Mouse (Mus musculus) thymus, adult 2 months (tissue): Measurements from ENCODE around the gene Ccl22.

Experiments used
- CTCF ChIP-seq: fragments of 200-500 bp; IDR thresholded peaks from 2 replicates; pipeline ENCODE4 v1.5.1; 2012; ENCODE audit warnings: mild to moderate bottlenecking, control low read depth, low read length, moderate library complexity, borderline replicate concordance; ENCODE audit not compliant: control insufficient read depth, poor library complexity, insufficient read depth; ENCODE audit errors: extremely low read depth
- POLR2A ChIP-seq: fragments of 200-500 bp; IDR thresholded peaks from 2 replicates; pipeline ENCODE4 v1.6.1; 2012; ENCODE audit warnings: mild to moderate bottlenecking, low read length, control low read depth, moderate library complexity; ENCODE audit not compliant: control insufficient read depth, poor library complexity, insufficient read depth; ENCODE audit errors: extremely low read depth

DNA sequence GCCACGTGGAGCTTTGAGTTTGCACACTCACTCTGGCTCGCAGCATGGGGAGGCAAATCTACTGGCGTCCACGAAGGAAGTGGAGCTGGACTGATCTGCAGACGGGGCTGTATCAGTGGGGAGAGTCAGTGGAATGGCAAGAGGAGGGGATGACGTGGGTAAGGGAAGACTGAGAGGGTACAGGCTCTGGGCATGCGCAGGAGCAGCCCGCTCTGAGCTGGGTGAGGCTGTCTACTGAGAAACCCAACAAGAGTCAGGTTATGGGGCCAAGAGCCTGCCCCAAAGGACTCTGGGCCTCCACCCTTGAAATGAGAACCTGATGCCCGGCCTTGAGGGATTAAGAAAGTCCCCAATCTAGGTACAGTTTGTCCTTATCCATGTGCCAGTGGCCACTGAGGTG, 418 bp upstream of the Ccl22 start:
- no peak for TF ChIP-seq POLR2A
- TF ChIP-seq CTCF, result no peak
